Mouse (Mus musculus) lung, adult 2 months (tissue): ENCODE results near the gene Gnptab. TPM values are rescaled to one million over a fixed set of nuclear protein-coding genes. Genes with fewer than 3 reads are reported as not detected.

ENCODE experiments used
- DNase-seq: peaks from one replicate; pipeline ENCODE4 v3.0.0; 2022
- H3K4me1 ChIP-seq: fragments of 200-500 bp; 2 replicates; pipeline ENCODE4 v1.6.1; 2011; ENCODE audit warnings: low read length; ENCODE audit not compliant: control insufficient read depth, insufficient read depth
- H3K4me3 ChIP-seq: fragments of 200-500 bp; replicated peaks from 2 replicates; pipeline ENCODE3; 2011; ENCODE audit warnings: low read depth, mild to moderate bottlenecking, control low read depth, low read length; ENCODE audit errors: extremely low read depth
- CTCF ChIP-seq: fragments of 200-500 bp; IDR thresholded peaks from 2 replicates; pipeline ENCODE4 v1.5.1; 2011; ENCODE audit warnings: mild to moderate bottlenecking, low read length, control low read depth; ENCODE audit not compliant: insufficient read depth
- POLR2A ChIP-seq: fragments of 200-500 bp; IDR thresholded peaks from 2 replicates; pipeline ENCODE4 v1.6.1; 2011; ENCODE audit warnings: low read depth, mild to moderate bottlenecking, control low read depth, low read length, borderline replicate concordance; ENCODE audit errors: extremely low read depth
- WGBS: fragments of 180-500 bp; shearing (Covaris S2); methylation state at CpG from one replicate; pipeline ENCODE4 v1.1.7; 2018; 5-methylcytosine and 5-hydroxymethylcytosine counted together
- polyA plus RNA-seq: library from polyadenylated mRNA; depleted of rRNA; stranded (reverse); fragments of >200 nt; gene quantifications from 2 replicates; pipeline ENCODE4 v1.2.3, GENCODE M21; 2012; rRNA removed

The Gnptab gene
- 12.4 and 16.6 TPM in 2 replicates for polyA plus RNA-seq

DNA sequence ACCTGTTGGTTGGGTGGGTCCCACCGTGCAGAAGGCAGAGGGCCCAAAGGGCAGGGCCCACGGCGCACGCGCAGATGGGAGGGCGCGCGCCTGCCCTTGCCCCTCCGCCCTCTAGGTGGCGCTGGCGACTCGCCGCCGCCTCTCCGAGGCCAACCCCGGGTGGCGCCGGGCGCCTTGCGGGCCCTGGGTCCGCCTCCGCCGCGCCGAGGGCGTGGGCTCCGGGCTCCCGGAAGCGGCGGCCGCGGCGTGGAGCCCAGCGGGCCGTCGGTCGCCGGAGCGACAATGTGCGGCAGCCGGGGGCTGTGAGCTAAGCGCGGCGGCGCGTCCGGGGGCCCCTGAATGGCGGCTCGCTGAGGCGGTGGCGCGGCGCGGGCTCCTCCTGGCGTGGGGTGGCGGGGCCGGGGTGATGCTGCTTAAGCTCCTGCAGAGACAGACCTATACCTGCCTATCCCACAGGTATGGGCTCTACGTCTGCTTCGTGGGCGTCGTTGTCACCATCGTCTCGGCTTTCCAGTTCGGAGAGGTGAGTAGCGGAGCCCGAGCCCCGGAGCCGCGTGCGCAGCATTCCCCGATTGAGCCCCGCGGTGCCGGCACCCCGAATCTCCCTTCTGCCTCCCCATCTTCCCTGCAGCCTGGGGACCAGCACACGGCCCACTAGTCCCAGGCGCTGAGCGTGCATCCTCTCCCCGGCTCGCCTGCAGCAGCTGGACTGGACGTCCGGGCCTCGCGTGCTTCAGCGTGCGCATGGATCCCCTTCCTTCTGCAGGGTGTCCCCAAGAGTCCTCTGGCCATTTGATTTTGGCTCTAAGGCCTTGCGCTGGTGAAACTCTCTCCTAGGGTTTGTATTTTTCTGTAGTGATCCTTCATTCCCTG, at the start of gene Gnptab, which contains the start of gene Dram1:
TSS of gene Gnptab (plus strand) at position 120 of the 873 bp plus-strand sequence.
TSS of gene Dram1 (minus strand) at position 68 of the 873 bp plus-strand sequence.
- DNase-seq: peak; percentile 91
- 0 out of 2 replicates have a peak, but pooled peaks have one; percentile 18 for TF ChIP-seq POLR2A
- TF ChIP-seq CTCF: peak; percentile 54
- peaks cover 7% of the 10 kb centered on the region; the same call in 1 of the 2 replicates for H3K4me1 ChIP-seq
- peak within 1 kb of the TSS; percentile 79 for H3K4me3 ChIP-seq
- WGBS: under 1% methylated on average over 77 of the region's 87 CpGs

DNA sequence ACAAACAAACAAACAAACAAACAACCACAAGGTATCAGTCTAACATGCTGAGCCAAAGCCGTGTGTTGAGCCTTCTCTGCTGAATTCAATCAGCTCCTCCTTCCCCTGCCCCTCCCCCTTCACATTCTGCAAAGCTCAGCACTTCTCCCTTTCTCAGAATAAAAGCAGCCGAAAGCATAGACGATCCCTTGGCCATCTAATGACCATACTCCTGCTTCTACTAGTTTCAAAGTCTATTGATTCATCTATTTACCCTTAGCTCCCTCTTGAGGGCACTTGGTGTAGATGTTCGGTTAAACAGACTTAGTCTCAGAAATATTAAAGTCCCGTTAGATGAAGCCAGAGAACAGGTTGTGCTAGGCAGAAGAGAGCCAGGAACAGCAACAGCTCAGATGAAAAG, 48.2 kb upstream of the Gnptab start:
- TF ChIP-seq POLR2A (no peak), CTCF (no peak)
- 15% methylated on average over 5 of the region's 5 CpGs for WGBS
- no peak for DNase-seq
- H3K4me1 ChIP-seq: peaks cover 2% of the 10 kb centered on the region; the same call in 1 of the 2 replicates
- no peak overlapping the region for H3K4me3 ChIP-seq

- no peak for DNase-seq
- 73% methylated on average over 9 of the region's 9 CpGs for WGBS
- H3K4me3 ChIP-seq: no peak overlapping the region
- H3K4me1 ChIP-seq: peaks cover 5% of the 10 kb centered on the region
- TF ChIP-seq POLR2A (no peak), CTCF (no peak)
Measured at GRCm38 (mm10) chr10:88340660-88341059, 38.3 kb upstream of the Gnptab start.

- no peak overlapping the region for H3K4me3 ChIP-seq
- no peak for DNase-seq
- WGBS: 63% methylated on average over 6 of the region's 6 CpGs
Measured at GRCm38 (mm10) chr10:88341368-88341767, 37.6 kb upstream of the Gnptab start.

DNA sequence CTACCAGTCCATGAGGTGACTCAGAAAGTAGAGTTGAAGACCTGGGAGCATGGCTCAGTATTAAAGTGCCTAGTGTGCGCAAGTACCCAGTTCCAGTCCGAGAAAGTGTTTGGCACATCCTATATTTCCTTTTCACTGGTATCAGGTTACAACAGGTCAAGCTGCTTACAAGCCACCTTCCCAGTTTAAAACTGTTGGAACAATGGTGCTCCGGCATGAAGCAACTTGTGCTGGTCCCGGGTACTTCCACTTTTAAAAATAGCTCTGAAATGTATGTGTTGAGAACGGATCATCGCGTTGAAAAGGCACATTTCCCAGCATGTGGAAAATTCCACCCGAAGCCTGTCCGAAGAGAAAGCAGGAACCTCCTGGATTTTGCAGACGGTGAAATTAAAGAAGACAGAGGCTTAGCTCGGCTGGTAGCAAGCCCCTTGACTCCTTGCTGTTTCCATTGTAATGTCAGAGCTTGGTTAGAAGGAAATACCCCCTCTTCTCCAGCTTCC, 33.0 kb upstream of the Gnptab start:
- no peak for DNase-seq
- TF ChIP-seq CTCF: no peak
- no peak for TF ChIP-seq POLR2A
- no peak overlapping the region for H3K4me3 ChIP-seq
- WGBS: 32% methylated on average over 11 of the region's 11 CpGs
- peaks cover 14% of the 10 kb centered on the region for H3K4me1 ChIP-seq

More at GRCm38 (mm10) chr10:88341368-88341767, 37.6 kb upstream of the Gnptab start:
- H3K4me1 ChIP-seq: peaks cover 7% of the 10 kb centered on the region
- no peak for TF ChIP-seq POLR2A
- TF ChIP-seq CTCF: no peak

- DNase-seq: no peak
- no peak overlapping the region for H3K4me3 ChIP-seq
- WGBS: 56% methylated on average over 12 of the region's 12 CpGs
- H3K4me1 ChIP-seq: peaks cover 14% of the 10 kb centered on the region
- no peak for TF ChIP-seq POLR2A
- TF ChIP-seq CTCF: no peak
Measured at GRCm38 (mm10) chr10:88346454-88347245, 32.3 kb upstream of the Gnptab start.

DNA sequence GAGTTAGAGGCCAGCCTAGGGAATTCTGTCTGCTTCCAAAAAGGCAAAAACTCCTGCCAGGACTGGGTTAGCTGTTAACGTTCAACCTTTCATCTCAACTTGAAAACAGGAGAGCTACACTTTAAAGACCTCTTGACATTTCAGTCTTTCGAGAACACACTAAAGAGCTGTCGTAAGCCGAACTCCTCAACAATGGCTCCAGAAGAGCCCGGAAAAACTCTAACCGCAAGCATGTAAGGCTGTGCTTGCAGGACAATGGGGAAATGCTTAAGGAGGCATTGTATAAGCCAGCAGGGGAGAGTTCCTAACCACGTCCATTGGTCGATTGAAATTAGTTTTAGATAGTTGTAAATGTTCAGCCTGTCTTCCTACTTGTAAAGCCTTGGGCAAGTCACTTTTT, 29.1 kb upstream of the Gnptab start:
- WGBS: 48% methylated on average over 8 of the region's 8 CpGs
- Histone ChIP-seq H3K4me3 (no peak overlapping the region), H3K4me1 (peaks cover 14% of the 10 kb centered on the region)
- DNase-seq: peak; percentile 45
- no peak for TF ChIP-seq CTCF
- no peak for TF ChIP-seq POLR2A

GRCm38 (mm10) chr10:88350687-88351086, 28.2 kb upstream of the Gnptab start:
- peak; percentile 44 for DNase-seq
- 51% methylated on average over 2 of the region's 2 CpGs for WGBS
- Histone ChIP-seq H3K4me1 (peaks cover 14% of the 10 kb centered on the region), H3K4me3 (no peak overlapping the region)
- no peak for TF ChIP-seq CTCF
- TF ChIP-seq POLR2A: no peak

GRCm38 (mm10) chr10:88351411-88352103, 27.4 kb upstream of the Gnptab start:
- no peak for DNase-seq

More at GRCm38 (mm10) chr10:88351411-88352103, 27.4 kb upstream of the Gnptab start:
- Histone ChIP-seq H3K4me1 (peaks cover 13% of the 10 kb centered on the region), H3K4me3 (no peak overlapping the region)
- TF ChIP-seq POLR2A: no peak
- no peak for TF ChIP-seq CTCF
- 33% methylated on average over 5 of the region's 5 CpGs for WGBS
